Mouse (Mus musculus) hindbrain, embryonic 15.5 days (tissue): ENCODE measurements at regions not wholly inside any gene's neighbourhood (a gene's known extent, or its start where the extent isn't known, plus 50 kb on each side); places are given as distances from the start of the nearest gene placed in this dataset. TPM values are rescaled to one million over a fixed set of nuclear protein-coding genes. Genes with fewer than 3 reads are reported as not detected.

Experiments used
- ATAC-seq: fragments of 200-750 bp; cut with Nextera tagmentation; 2 replicates; pipeline ENCODE4 v1.8.0; 2017; ENCODE audit warnings: low read depth, moderate number of reproducible peaks, moderate TSS enrichment; ENCODE audit not compliant: low FRiP score
- H3K27ac ChIP-seq: fragments of 300-500 bp; sonication (generic); replicated peaks from 2 replicates; pipeline ENCODE4 v1.5.1; 2015; ENCODE audit warnings: mild to moderate bottlenecking, inconsistent platforms
- H3K27me3 ChIP-seq: fragments of 300-500 bp; sonication (generic); 2 replicates; pipeline ENCODE4 v1.6.1; 2015; ENCODE audit warnings: control low read depth, inconsistent platforms
- H3K36me3 ChIP-seq: fragments of 300-500 bp; sonication (generic); 2 replicates; pipeline ENCODE4 v1.6.1; 2015; ENCODE audit warnings: control low read depth, inconsistent platforms
- H3K4me1 ChIP-seq: fragments of 300-500 bp; sonication (generic); replicated peaks from 2 replicates; pipeline ENCODE4 v1.6.1; 2015; ENCODE audit warnings: control low read depth, inconsistent platforms
- H3K4me2 ChIP-seq: fragments of 300-500 bp; sonication (generic); 2 replicates; pipeline ENCODE4 v1.6.1; 2015; ENCODE audit warnings: moderate library complexity, mild to moderate bottlenecking, inconsistent platforms
- H3K4me3 ChIP-seq: fragments of 300-500 bp; sonication (generic); 2 replicates; pipeline ENCODE4 v1.5.1; 2015; ENCODE audit warnings: mild to moderate bottlenecking, inconsistent platforms
- H3K9ac ChIP-seq: fragments of 300-500 bp; sonication (generic); 2 replicates; pipeline ENCODE4 v1.6.1; 2015; ENCODE audit warnings: inconsistent platforms
- H3K9me3 ChIP-seq: fragments of 300-500 bp; sonication (generic); 2 replicates; pipeline ENCODE4 v1.6.1; 2016; ENCODE audit warnings: control low read depth, inconsistent platforms
- WGBS: fragments of 180-500 bp; shearing (Covaris S2); methylation state at CpG from one replicate; pipeline ENCODE4 v1.1.7; 2015; 5-methylcytosine and 5-hydroxymethylcytosine counted together
- microRNA-seq: library from miRNA; unstranded; fragments of <30 nt; microRNA quantifications from one replicate; pipeline ENCODE4, GENCODE M21; 2016

- H3K4me1 ChIP-seq, result peaks cover 16% of the 10 kb centered on the region
- H3K27ac ChIP-seq, result no peak overlapping the region
- 93% methylated on average over 7 of the region's 7 CpGs for WGBS
- H3K9ac ChIP-seq, result no peak overlapping the region
- no peak overlapping the region for H3K4me2 ChIP-seq
- no peaks in the 10 kb centered on the region for H3K27me3 ChIP-seq
- no peak overlapping the region for H3K4me3 ChIP-seq
- no peaks in the 10 kb centered on the region for H3K9me3 ChIP-seq
- ATAC-seq, result no peak
- no peaks in the 10 kb centered on the region for H3K36me3 ChIP-seq
These were observed 50.4 kb upstream of the Zfp64 start for GRCm38 (mm10) chr2:169005810-169006209.

Small RNA genes lying in the stretch of these regions (microRNA-seq; reads per million reads assigned to microRNA genes)
- gene Gm26469, result not detected
